Mouse (Mus musculus): Measurements from ENCODE around the gene Lingo2.

- TF ChIP-seq CTCF (IDR thresholded peaks at IDR 0.05) (no peak), EP300 (IDR thresholded peaks at IDR 0.05) (no peak)
These were observed 912.8 kb downstream of the Lingo2 start for GRCm38 (mm10) chr4:36038742-36039141.
